Mouse (Mus musculus) spleen, embryonic (tissue): Measurements from ENCODE around the gene Nynrin.

Source experiments
- CTCF ChIA-PET: fragments of 350-600 bp; sonication (Branson Sonifier 250); formaldehyde crosslinking; loops from one replicate; lab custom pipeline; 2022; lab: Charles Lee

The Nynrin gene

DNA sequence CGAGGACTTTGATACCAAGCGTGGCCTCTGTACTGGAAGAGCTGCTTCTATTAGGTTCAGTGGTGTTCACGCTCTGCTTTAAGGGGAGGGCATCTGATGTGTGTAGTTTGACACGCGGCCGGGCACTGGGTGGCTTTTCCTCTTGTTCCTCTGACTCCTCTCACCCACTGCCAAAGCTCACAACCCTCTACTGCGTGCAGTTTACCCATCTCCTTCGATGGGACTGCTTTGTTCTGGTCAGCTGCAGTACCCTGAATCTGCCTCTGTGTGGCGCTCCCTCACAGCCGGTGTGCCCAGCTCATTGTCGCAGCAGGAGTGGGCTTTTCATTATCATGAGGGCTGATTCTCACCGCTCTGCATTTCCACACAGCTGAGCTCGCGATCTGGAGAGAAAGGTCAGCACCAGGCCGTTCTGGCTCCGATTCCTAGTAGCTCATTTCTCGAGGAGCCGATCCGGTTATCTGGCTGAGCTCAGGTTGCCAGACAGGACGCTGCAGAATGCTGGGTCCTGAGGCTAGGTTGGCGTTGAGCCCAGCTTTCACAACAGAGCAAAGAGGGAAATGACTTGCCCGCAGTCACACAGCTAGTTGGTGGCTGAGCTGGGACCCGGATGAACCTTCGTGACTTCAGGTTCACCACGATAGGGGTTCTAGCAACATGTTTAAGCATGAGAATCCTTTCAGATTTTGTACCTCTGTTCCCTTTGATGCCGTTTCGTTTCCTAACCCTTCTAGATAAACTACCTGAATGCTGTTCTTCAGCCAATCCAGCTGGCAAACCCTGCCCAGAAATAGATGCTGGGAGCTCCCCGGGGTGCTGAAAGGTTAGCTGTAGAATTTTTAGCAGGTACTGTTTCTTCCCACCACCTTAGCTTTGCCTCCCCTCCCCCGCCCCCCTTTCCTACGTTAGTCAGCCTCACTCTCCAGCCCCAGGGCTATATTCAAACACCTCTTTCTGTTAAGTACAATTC, 20.2 kb downstream of the Nynrin start:
- CTCF ChIA-PET, result interaction anchor here (0.6 to 1.6 kb wide), 4 partner anchors 11 to 44 kb away, joined by 3 to 7 read pairs (median 5); partner anchors contain the start of genes Khnyn and Nynrin

DNA sequence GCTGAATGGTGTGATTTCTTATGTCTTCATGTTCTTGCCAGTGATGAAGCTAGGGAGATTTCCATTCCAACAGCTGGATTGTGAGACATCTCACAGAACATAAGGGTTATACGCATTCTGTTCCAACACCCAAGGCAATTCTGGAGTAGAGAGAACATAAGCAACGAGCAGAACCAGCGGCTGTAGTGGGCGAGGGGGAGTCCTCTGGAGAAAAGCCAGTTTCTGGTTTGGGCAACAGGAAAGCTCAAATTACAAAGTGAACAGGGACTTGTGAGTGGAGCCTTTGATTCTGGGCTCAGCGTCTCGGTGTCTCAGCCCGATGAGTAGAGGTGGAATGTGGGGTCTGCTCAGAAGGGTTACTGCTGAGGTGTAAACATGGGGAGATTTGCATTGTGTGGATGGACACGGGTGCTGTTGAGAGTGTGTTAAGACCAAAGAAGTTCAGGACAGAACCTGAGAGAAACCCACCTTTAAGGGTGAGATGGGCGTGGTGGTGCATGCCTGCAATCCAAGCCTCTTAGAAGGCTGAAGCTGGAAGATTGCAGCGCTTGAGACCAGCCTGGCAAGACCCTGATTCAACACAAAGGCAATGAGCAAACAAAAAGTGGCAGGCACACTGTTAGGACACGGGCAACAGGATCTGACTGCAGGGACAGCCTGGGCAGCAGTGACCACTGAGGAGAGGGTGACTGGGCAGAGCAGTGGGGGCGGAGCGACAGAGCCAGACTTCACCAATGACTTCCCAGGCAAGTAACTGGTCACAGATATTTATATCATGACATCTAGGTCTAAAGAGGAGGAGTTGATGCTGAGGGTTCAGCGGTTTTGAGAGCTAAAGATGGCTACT, 23.9 kb downstream of the Nynrin start:
- CTCF ChIA-PET, result interaction anchor here (0.9 kb wide), 1 partner anchor 11 kb away, joined by 3 read pairs; no protein-coding TSS in a partner anchor

DNA sequence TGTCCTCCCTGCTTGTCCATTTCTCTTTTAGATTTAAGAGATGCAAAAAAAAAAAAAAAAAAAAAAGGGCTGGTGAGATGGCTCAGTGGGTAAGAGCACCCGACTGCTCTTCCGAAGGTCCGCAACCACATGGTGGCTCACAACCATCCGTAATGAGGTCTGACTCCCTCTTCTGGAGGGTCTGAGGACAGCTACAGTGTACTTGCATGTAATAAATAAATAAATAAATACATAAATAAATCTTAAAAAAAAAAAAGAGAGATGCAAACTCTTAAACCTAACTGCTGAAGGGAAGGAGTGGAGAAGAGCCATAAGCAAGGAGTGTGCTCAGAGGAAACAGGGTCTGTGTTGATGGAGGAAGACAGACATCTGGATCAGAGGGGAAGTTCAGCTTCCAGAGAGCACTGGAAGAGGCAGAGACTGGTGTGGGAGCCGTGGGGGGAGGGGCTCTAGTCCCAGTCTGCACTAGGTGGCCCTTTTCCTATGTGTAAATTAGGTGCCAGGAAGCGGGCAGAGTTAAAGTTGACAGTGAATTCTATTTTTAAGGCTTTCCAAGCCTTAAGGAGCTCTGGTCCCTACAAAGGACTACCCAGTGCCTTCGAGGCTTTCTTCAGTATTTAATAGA, 24.6 kb downstream of the Nynrin start:
- CTCF ChIA-PET, result interaction anchor here (0.9 kb wide), 1 partner anchor 11 kb away, joined by 3 read pairs; no protein-coding TSS in a partner anchor

DNA sequence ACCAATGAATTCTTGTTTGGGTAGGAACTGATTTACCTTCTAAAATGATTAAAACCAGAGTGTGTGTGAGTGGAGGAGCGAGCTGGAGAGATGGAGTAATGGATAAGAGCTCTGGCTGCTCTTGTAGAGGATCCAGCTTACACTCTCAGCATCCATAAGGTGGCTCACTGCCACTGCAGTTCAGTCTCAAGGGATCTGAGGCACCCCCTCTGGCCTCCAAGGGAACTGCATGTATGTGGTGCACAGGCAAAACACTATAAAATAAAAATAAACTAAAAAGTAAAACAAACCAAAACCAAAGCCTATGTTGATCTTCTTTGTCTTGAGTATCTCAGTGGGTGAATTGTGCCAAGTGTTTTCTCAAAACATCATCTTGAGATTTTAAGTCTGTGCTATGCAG, 25.8 kb downstream of the Nynrin start:
- CTCF ChIA-PET, result interaction anchor here (0.6 kb wide), 1 partner anchor 32 kb away, joined by 4 read pairs; no protein-coding TSS in a partner anchor

DNA sequence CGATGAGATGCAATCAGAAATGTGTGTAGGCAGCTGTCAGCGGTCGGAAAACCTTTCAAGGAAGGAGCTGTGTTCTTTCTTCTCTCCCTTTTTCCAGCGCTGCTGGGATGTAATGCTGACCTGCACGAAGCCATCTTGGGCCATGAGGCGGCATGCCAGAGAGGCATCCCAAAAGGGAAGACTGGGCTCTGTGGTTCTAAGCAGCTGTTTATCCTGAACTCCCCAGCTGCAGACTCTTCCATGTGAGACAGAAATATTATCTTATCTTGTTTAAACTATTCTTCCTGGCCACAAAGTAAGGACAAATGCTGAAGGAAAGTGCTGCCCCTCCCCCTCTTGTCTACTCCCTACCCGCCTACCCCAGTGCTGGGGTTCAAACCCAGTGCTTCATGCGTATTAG, 27.2 kb downstream of the Nynrin start:
- CTCF ChIA-PET, result interaction anchor here (0.9 kb wide), 1 partner anchor 38 kb away, joined by 10 read pairs; no protein-coding TSS in a partner anchor

DNA sequence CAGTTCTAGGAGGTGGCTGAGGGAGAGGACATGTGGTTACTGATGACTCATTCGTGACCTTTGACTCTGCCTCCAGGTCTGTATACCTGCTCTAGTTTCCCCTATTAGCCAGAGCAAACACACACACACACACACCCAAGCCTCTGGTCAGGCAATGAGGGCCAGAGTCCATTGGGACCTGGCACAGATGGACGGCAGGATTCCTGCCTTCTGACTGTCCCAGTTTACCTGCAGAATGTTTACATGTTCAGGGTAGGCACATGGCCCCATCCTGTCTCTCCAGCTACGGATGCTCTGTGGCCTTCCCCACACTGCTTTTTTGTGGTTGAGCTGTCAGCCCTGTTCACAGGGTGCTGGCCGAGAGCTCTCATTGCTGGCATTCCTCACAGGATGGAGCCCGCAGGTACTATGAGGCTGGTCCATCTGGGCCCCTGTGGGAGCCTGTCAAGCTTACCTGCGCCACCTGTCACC, 28.4 kb downstream of the Nynrin start:
- CTCF ChIA-PET, result interaction anchor here (0.9 to 1.0 kb wide), 3 partner anchors 17 to 37 kb away, joined by 3 to 10 read pairs (median 3); partner anchors contain the start of gene Sdr39u1

DNA sequence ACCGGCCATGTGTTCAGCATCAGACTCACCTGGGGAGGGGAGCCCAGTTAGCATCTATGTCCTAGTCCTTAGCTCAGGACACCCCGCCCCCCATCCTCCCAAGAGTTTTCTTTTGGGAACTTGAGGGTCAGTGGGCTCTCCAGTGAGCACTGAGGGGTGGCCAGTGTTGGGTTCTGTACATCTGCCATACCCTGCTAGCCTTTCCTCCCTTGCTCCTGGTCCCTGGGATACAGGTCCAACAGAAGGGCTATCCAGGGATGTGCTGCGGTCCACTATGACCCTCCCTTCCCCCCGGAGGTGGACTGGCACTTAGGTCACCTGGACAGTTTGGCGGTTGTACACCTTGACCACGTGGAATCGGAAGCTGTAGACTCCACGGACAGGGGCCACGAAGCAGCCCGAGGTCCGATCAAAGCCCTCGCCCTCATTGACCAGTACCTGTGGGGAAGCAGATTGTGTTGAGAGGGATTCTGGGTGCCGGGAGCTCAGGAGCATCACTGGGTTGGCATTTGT, 29.4 kb downstream of the Nynrin start:
- CTCF ChIA-PET, result interaction anchor here (1.0 kb wide), 1 partner anchor 16 kb away, joined by 3 read pairs; no protein-coding TSS in a partner anchor

DNA sequence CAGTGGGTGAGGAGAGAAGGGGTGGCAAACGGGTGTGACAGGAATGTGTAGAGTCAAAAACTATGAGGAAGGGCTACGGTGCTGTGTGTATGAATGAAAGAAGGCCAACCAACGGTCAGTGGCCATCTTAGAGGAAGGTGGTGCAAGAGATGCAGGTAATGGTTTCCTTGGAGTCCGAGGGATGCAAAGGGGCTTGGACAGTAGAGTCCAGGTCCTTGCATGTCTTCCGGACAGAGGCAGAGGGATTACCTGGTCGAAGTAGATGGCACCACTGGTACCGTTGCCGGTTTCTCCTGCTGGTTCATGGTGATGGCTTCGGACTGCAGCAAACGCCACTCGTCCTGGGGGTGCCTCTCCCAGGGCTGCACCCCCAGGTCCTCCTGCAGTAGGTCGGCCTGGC, 29.9 kb downstream of the Nynrin start:
- CTCF ChIA-PET, result interaction anchor here (0.6 kb wide), 1 partner anchor 36 kb away, joined by 4 read pairs; no protein-coding TSS in a partner anchor

DNA sequence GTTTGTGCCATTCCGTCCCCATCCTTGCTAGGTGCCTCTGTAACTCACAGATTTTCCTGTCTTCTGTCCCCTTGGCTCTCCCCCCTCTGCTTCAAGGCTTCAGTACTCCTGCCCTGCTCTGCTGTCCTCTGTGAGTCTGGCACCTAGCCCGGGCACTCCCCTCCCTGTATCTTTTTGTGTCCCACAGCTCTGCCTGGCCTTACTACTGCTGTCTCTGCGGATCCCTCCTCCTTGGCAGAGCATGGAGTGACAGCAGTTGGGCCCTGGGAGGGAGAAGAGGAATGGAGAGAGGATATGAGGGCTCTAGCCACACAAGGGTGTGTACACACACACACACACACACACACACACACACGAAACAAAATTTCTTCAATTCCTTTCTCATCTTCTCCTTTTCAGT, 30.4 kb downstream of the Nynrin start, which contains the start of gene Cbln3:
TSS of gene Cbln3 (minus strand) at position 227 of the 400 bp plus-strand sequence.
- CTCF ChIA-PET, result interaction anchor here (0.6 to 1.1 kb wide), 2 partner anchors 10 to 36 kb away, joined by 3 to 4 read pairs; no protein-coding TSS in a partner anchor

DNA sequence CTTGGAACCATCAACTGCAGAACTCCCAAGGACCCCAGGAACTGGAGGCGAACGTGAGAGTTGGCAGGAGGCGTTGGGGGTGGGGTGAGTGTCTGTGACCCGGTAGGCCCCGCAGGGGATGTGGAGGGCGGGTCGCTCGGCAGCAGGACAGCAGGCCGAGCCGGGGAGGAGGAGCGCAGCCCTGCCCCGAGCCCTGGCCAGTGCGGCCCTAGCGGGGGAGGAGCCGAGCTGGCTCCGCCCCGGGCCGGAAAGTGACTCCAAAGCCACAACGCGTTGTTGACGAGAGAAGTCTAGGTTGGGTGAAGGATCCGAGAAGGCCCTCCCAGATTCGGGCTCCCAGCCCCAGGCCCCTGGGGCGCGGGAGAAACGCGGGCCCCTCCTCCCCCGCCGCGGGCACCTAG, 30.9 kb downstream of the Nynrin start, which contains the start of gene Khnyn:
TSS of gene Khnyn (plus strand) at position 235 of the 401 bp plus-strand sequence.
- CTCF ChIA-PET, result interaction anchor here (0.6 to 1.1 kb wide), 2 partner anchors 11 to 33 kb away, joined by 3 read pairs; no protein-coding TSS in a partner anchor

DNA sequence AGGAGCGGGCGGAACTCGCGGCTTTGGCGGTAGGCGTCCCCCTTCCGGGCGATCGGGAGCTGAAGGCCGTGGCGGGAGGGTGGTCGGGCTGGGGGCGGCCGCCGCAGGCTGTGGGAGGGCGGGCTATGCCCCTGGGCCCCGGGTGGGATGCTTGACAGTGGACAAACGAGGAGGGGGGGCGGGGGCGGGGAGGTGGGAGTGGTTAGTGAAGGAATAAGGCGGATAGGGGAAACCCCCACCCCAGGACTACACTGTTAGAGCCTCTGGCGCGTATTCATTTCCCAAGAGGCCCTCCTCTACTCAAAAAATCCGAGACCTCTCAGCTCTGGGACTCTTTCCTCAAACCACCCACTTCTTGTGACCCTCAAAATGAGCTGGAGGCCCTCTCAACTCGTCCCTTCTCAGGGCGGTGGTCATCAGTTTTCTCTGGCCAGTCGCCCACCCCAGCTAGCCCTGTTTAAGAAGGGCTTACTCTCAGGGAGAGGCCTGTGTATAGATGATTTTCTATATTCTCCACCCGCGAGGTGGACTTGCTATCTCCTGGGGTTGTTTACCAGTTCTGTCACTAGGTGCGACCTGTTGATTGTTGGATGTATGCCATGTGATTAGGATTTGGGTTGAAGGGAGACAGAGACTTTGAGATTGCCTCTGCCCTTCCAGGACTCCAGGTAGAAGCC, 31.4 kb downstream of the Nynrin start:
- CTCF ChIA-PET, result interaction anchor here (0.6 to 1.1 kb wide), 2 partner anchors 11 to 33 kb away, joined by 3 read pairs; no protein-coding TSS in a partner anchor

DNA sequence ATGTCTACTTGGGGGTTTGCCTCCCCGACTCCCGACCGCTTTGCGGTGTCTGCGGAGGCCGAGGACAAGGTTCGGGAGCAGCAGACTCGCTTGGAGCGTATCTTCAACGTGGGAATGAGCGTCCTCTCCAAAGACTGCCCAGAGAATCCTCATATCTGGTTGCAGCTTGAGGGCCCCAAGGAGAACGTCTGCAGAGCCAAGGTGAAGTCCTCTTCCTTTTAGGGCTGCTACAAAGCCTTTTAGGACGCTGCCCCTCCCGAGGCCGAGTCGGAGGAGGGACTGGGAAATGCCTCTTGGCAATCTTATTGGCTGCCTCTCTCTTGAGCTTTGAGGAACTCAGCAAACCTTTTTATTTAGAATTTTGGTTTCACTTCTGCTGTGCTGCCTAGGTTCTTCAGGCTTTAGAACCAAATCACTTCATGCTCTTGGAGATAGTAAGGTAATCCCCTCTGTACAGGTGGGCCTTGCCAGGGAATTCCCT, 32.0 kb downstream of the Nynrin start:
- CTCF ChIA-PET, result no interaction called here

DNA sequence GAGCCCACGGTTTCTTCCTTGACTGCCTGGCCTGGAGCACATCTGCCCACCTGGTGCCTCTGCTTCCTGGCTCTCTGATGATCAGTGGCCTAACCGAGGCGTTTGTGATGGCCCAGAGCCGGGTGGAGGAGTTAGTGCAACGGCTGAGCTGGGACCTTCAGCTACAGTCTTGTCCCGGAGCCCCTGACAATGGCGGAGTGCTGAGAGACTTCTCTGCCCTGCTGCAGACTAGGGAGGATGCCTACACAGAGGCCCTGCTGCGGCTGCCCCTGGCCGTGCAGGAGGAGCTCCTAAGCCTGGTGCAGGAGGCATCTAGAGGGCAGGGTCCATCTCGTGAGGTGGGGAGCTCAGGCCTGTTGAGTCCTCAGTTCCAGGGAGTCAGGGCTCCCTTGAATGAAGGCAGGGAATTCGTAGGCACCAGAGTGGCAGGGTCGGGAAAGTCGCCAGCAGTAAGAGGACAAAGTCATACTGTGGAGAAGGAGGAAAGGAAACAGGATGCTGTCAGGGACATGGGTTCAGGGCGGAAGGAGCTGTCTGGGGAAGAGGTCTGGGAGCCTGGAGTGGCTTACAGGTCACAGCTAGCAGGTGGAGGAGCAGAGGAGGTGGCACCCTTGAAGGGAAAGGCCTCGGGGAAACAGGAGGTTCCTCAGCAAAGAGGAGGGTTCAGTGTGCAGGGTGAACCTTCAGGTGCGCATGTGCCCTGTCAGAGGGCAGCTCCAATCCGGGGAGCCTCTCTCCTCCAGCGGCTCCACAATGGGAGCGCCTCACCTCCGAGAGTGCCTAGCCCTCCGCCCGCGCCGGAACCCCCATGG, 33.0 kb downstream of the Nynrin start:
- CTCF ChIA-PET, result interaction anchor here (0.8 kb wide), 1 partner anchor 1655 kb away, joined by 3 read pairs; no protein-coding TSS in a partner anchor

DNA sequence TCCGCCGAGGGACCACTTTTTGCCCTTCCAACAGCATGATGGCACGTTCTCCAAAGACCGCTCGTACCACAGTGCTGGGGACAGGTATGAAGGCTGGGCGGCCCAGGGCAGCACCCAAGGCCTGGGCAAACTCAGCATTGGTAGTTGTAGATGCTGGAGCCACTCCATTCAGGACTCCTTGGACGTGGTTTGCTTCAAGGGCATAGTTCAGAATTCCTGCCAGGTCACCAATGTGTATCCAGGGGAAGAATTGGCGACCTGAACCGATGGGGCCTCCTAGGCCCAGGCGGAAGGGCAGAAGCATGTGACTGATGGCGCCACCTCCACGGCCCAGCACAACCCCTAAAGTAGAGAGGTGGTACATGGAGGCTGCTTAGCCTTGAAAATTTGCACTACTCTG, 43.9 kb downstream of the Nynrin start:
- CTCF ChIA-PET, result no interaction called here

DNA sequence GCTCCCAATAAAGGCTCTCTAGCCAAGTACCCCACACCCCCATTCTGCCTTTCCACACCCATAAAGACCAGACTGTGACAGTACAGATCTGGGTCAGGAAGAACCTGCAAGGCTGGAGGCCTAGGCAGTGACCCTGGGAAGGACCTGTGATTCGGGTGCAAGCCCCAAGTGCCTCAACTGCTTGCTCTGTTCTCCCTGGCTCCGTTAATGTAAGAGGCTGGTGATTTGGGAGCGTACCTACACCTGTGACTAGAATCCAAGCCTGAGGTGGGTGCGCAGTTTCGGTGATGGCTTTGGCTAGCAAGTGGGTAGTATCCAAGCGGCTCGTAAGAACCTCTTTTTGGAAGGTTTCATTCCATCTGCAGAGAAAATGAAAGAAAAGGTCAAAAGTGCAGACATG, 45.1 kb downstream of the Nynrin start:
- CTCF ChIA-PET, result interaction anchor here (1.1 kb wide), 1 partner anchor 16 kb away, joined by 3 read pairs; no protein-coding TSS in a partner anchor

DNA sequence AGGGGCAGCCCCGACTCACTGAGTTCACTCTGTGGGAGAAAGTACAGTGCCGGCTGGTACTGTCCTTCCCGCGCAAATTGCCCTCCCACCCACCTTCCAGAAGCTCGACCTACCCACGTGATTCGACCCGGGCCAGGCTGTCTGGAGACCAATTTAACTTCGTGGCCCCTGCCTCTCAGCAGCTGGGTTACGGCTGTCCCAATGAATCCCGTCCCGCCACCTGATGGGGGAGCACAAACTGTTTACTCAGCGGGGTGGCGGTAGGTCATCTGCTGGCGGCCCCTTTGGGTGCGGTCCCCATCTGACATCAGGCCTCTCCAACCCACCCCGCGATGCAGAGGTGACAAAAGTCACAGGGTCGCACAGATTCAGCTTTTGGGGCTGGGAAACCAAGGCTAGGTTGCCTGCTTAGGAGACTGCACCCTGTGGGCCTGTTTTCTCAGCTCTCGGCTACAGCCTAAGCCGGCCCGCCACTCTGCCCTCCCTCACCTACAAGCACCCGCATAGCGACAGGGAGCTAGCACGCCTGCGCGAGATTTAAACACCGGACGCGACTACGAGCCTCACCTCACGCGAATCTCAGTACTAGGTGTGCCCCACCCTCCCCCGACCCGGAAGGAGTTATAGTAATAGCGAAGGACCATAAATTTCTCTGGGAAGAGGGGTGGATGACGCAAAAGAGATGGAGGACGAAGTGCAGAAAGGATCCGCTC, 46.0 kb downstream of the Nynrin start, which contains the start of gene Sdr39u1:
TSS of gene Sdr39u1 (minus strand) at position 593 of the 713 bp plus-strand sequence.
- CTCF ChIA-PET, result interaction anchor here (0.5 to 1.0 kb wide), 2 partner anchors 18 to 1589 kb away, joined by 3 read pairs; no protein-coding TSS in a partner anchor

DNA sequence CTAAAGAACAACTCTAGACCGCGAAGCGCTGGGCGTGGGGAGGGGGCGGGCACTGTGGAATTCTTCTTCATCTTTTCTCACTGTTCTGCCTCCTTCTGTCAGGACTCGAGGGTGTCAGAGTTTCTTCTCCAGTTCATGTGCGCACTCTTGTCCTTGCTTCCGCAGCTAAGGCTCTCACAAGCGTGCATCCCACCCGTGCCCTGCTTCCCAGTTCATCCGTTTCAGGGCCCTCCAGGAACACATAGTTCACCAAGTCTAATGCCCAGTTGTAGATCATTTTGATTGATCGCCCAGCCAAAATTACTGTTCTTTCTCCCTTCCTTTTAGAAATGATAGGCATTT, 46.6 kb downstream of the Nynrin start:
- CTCF ChIA-PET, result interaction anchor here (0.6 to 1.0 kb wide), 2 partner anchors 18 to 111 kb away, joined by 3 to 7 read pairs; no protein-coding TSS in a partner anchor
